20 mouse cellular contexts compared by ENCODE assay signal in the genomic region with DNA sequence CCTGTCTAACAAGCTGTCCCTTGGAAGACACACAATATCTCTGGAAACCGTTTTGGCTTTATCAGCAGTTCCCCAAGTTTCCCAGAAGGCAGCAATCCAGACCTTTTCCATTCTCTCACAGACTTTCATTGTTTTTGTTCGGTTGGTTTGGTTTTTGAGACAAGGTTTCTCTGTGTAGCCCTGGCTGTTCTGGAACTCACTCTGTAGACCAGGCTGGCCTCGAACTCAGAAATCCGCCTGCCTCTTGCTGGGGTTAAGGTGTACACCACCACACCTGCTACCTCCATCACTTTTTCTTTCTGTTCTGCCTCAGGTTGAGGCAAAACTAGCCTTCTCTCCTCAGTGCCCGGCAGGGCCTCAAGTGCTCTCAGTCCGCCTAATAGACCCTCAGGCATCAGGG. TPM values are rescaled to one million over a fixed set of nuclear protein-coding genes. Genes with fewer than 3 reads are reported as not detected.
DNase-seq lines count a peak whose midpoint lies in the region; ATAC-seq and TF ChIP-seq lines count a peak whose summit lies in the region.
"Had no signal": no experiment of that assay in that cellular context is flagged by ENCODE, and none has a peak within 500 bp of the region (broad histone marks: within the 10 kb centered on the region; RNA-seq: fewer than 3 reads in every experiment).

No protein-coding gene starts in this region.

- no peaks in the 10 kb centered on the region for H3K4me1 ChIP-seq in kidney, adult 2 months (ENCODE audit: control insufficient read depth, insufficient read depth, low read length)
- H3K4me1 ChIP-seq in embryonic facial prominence, embryonic 14.5 days (ENCODE audit: control insufficient read depth, insufficient read depth, low read length), result no peaks in the 10 kb centered on the region
- H3K4me1 ChIP-seq in midbrain, embryonic 16.5 days (ENCODE audit: control insufficient read depth, insufficient read depth, low read length), result no peaks in the 10 kb centered on the region
- H3K4me1 ChIP-seq: forebrain, embryonic 12.5 days; hindbrain, embryonic 10.5 days; liver, embryonic 13.5 days; midbrain, embryonic 13.5 days had no signal

- peak; percentile 14 for DNase-seq in kidney, adult 2 months
- no peak for DNase-seq in kidney, postnatal 10 days
- peak; percentile 33 for DNase-seq in adipocyte (ENCODE audit: low spot score)
- no peak for DNase-seq in embryonic facial prominence, embryonic 14.5 days (ENCODE audit: low spot score)
- peak; percentile 30 to 41 for DNase-seq in heart, postnatal 10 days
- DNase-seq in layer of hippocampus, postnatal 14 days (ENCODE audit: low spot score in 2 of 2), result no peak
- DNase-seq: adrenal gland, postnatal 25 days; cerebellum, adult 11-12 months; cerebellum, postnatal 14 days; gastrocnemius, postnatal 14 days; kidney, adult 11 months; layer of hippocampus, postnatal 36 days; liver, embryonic 13.5 days; right cerebral cortex, adult 18-20 months had no signal

- no peak overlapping the region for H3K27ac ChIP-seq in kidney, adult 2 months (ENCODE audit: insufficient read depth, low read depth, low read length)
- 0 out of 2 replicates have a peak overlapping the region, but pooled peaks have one; percentile 23 for H3K27ac ChIP-seq in embryonic facial prominence, embryonic 14.5 days (replicated peaks; ENCODE audit: low read depth, low read length)
- H3K27ac ChIP-seq in midbrain, embryonic 16.5 days (ENCODE audit: low read length), result no peak overlapping the region
- H3K27ac ChIP-seq: forebrain, embryonic 12.5 days; hindbrain, embryonic 10.5 days; kidney, postnatal 0 days; liver, embryonic 13.5 days; midbrain, embryonic 13.5 days; neural tube, embryonic 13.5 days had no signal

- H3K27me3 ChIP-seq in kidney, adult 2 months (replicated peaks; ENCODE audit: control insufficient read depth, insufficient read depth, low read length), result no peaks in the 10 kb centered on the region
- H3K27me3 ChIP-seq in embryonic facial prominence, embryonic 14.5 days (replicated peaks; ENCODE audit: control insufficient read depth, insufficient read depth, low read length), result no peaks in the 10 kb centered on the region
- no peaks in the 10 kb centered on the region for H3K27me3 ChIP-seq in midbrain, embryonic 16.5 days (ENCODE audit: control insufficient read depth, insufficient read depth, low read depth, low read length)
- H3K27me3 ChIP-seq: forebrain, embryonic 12.5 days; liver, embryonic 13.5 days; midbrain, embryonic 13.5 days; neural tube, embryonic 13.5 days had no signal

- H3K9me3 ChIP-seq in embryonic facial prominence, embryonic 14.5 days (ENCODE audit: control insufficient read depth, low read length), result no peaks in the 10 kb centered on the region
- H3K9me3 ChIP-seq in midbrain, embryonic 16.5 days (replicated peaks; ENCODE audit: control insufficient read depth, low read length, poor library complexity, severe bottlenecking), result no peaks in the 10 kb centered on the region
- H3K9me3 ChIP-seq: forebrain, embryonic 12.5 days; hindbrain, embryonic 10.5 days; liver, embryonic 13.5 days; midbrain, embryonic 13.5 days; neural tube, embryonic 13.5 days had no signal

- TF ChIP-seq POLR2A in kidney, adult 2 months (IDR thresholded peaks at IDR 0.05; ENCODE audit: low read depth, low read length), result no peak

- no peaks in the 10 kb centered on the region for H3K36me3 ChIP-seq in kidney, adult 2 months (ENCODE audit: control insufficient read depth, insufficient read depth, low read length)
- H3K36me3 ChIP-seq in embryonic facial prominence, embryonic 14.5 days (ENCODE audit: control insufficient read depth, insufficient read depth, low read length), result peaks cover 15% of the 10 kb centered on the region
- 0 out of 2 replicates have a peak, but pooled peaks cover 2% of the 10 kb centered on the region for H3K36me3 ChIP-seq in midbrain, embryonic 16.5 days (ENCODE audit: control insufficient read depth, insufficient read depth, low read length)
- H3K36me3 ChIP-seq: liver, embryonic 13.5 days had no signal

- intact Hi-C loops in heart, postnatal 10 days (cut with DNase I), result no loop called here

- H3K9ac ChIP-seq in embryonic facial prominence, embryonic 14.5 days (ENCODE audit: low read depth, low read length), result no peak overlapping the region
- H3K9ac ChIP-seq in midbrain, embryonic 16.5 days (ENCODE audit: low read depth, low read length), result no peak overlapping the region
- H3K9ac ChIP-seq: forebrain, embryonic 12.5 days; liver, embryonic 13.5 days; midbrain, embryonic 13.5 days; neural tube, embryonic 13.5 days had no signal

- H3K4me2 ChIP-seq in embryonic facial prominence, embryonic 14.5 days (ENCODE audit: low read depth, low read length), result no peak overlapping the region
- no peak overlapping the region for H3K4me2 ChIP-seq in midbrain, embryonic 16.5 days (ENCODE audit: low read length)
- H3K4me2 ChIP-seq: forebrain, embryonic 12.5 days; liver, embryonic 13.5 days; midbrain, embryonic 13.5 days; neural tube, embryonic 13.5 days had no signal

- WGBS in kidney, adult 2 months, result 62% methylated on average over 6 of the region's 6 CpGs
- 47% methylated on average over 6 of the region's 6 CpGs for WGBS in embryonic facial prominence, embryonic 14.5 days
- 74% methylated on average over 6 of the region's 6 CpGs for WGBS in midbrain, embryonic 16.5 days

- ATAC-seq in embryonic facial prominence, embryonic 14.5 days (ENCODE audit: low read depth), result no peak
- ATAC-seq in midbrain, embryonic 16.5 days, result no peak
- ATAC-seq: midbrain, embryonic 13.5 days had no signal

- TF ChIP-seq CTCF in kidney, adult 2 months (conservative IDR thresholded peaks at IDR 0.05; ENCODE audit: insufficient read depth, insufficient read length, low read depth, low read length), result no peak

- no peak overlapping the region for H3K4me3 ChIP-seq in kidney, adult 2 months (ENCODE audit: insufficient read depth, low read depth, low read length)
- no peak overlapping the region for H3K4me3 ChIP-seq in embryonic facial prominence, embryonic 14.5 days (ENCODE audit: low read depth, low read length)
- H3K4me3 ChIP-seq in midbrain, embryonic 16.5 days (ENCODE audit: low read depth, low read length), result no peak overlapping the region
- H3K4me3 ChIP-seq: forebrain, embryonic 12.5 days; hindbrain, embryonic 10.5 days; liver, embryonic 13.5 days; midbrain, embryonic 13.5 days; neural tube, embryonic 13.5 days had no signal

RNA-seq across cellular contexts. Expression of gene Zkscan17, which starts 12.2 kb away (rescaled TPM):
- 11.0 and 12.7 TPM in 2 replicates for polyA plus RNA-seq in kidney, adult 2 months (2012; rRNA removed)
- 17.1 and 19.7 TPM in 2 replicates for polyA plus RNA-seq in embryonic facial prominence, embryonic 14.5 days (2014; fragmentation: Nextera tagmentation; extraction: Ambion mirVana)
- total RNA-seq in heart, postnatal 10 days (2021), result 10 to 100 TPM; 21.9 to 25.1 TPM
- polyA plus RNA-seq in midbrain, embryonic 16.5 days (2015; fragmentation: Nextera tagmentation; extraction: Ambion mirVana), result 13.4 TPM in 2 replicates
- total RNA-seq in layer of hippocampus, postnatal 14 days (2021), result 10 to 100 TPM in 1 of 2 experiments, 1 to 10 TPM in 1; 9.4 to 13.3 TPM

RNA-seq across cellular contexts. Expression of gene Nlrp3, which starts 27.0 kb away (rescaled TPM):
- 0.37 and 0.42 TPM in 2 replicates for polyA plus RNA-seq in kidney, adult 2 months (2012; rRNA removed)
- polyA plus RNA-seq in embryonic facial prominence, embryonic 14.5 days (2014; fragmentation: Nextera tagmentation; extraction: Ambion mirVana), result 0.29 and 0.45 TPM in 2 replicates
- total RNA-seq in heart, postnatal 10 days (2021), result under 1 TPM; 0.19 to 0.64 TPM
- polyA plus RNA-seq in midbrain, embryonic 16.5 days (2015; fragmentation: Nextera tagmentation; extraction: Ambion mirVana), result 0.09 and 0.34 TPM in 2 replicates
- 1 to 10 TPM; 1.0 to 1.9 TPM for total RNA-seq in layer of hippocampus, postnatal 14 days (2021)
- polyA plus RNA-seq: forebrain, embryonic 12.5 days; hindbrain, embryonic 10.5 days had no signal

RNA-seq across cellular contexts. Expression of gene Zfp867, which starts 42.1 kb away (rescaled TPM):
- 0.50 and 0.61 TPM in 2 replicates for polyA plus RNA-seq in kidney, adult 2 months (2012; rRNA removed)
- 8.8 and 11.0 TPM in 2 replicates for polyA plus RNA-seq in embryonic facial prominence, embryonic 14.5 days (2014; fragmentation: Nextera tagmentation; extraction: Ambion mirVana)
- 1 to 10 TPM; 6.0 to 6.5 TPM for total RNA-seq in heart, postnatal 10 days (2021)
- 14.2 and 14.4 TPM in 2 replicates for polyA plus RNA-seq in midbrain, embryonic 16.5 days (2015; fragmentation: Nextera tagmentation; extraction: Ambion mirVana)
- total RNA-seq in layer of hippocampus, postnatal 14 days (2021), result 1 to 10 TPM; 3.9 to 4.7 TPM

Comparison
In these comparisons a context has a peak if more than half of its experiments do, and no peak if none do; other contexts are left out.
1. DNase-seq: peak in kidney, adult 2 months (single experiment), adipocyte (single experiment) and heart, postnatal 10 days (2 of 2); none in kidney, postnatal 10 days (single experiment), embryonic facial prominence, embryonic 14.5 days (single experiment) and layer of hippocampus, postnatal 14 days (0 of 2).